Mouse (Mus musculus): ENCODE results near the gene Wfikkn2. TPM values are rescaled to one million over a fixed set of nuclear protein-coding genes. Genes with fewer than 3 reads are reported as not detected.

The Wfikkn2 gene
- polyA plus RNA-seq, 1 experiment from 2014 or later: 6.5 TPM

DNA sequence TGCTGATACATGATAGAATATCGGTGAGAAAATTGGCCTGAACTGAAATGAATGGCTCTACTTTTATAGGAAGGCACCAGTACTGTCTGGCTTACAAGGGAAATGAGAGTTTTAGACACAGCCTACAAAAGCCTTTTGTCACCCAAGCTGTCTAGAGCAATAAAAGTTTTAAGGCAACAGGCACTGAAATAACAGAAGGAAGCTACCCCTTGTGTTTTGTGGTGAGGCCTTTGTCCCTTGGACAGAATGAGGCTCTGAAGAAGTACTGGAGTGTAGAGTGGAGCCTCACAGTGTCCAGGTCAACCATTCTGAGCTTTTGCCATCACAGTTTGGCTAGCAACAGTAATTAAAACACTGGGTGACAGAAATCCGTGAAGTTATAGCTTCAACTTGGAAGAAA is 29.6 kb downstream of the Wfikkn2 start:
- no peak overlapping the region for H3K27ac ChIP-seq (replicated peaks)

GRCm38 (mm10) chr11:94215581-94215980 is 30.2 kb downstream of the Wfikkn2 start:
- H3K27ac ChIP-seq (replicated peaks): no peak overlapping the region
- no peak overlapping the region for H3K4me3 ChIP-seq (replicated peaks)
- H3K4me2 ChIP-seq (replicated peaks): no peak overlapping the region
- no peak overlapping the region for H3K9ac ChIP-seq
- H3K9me3 ChIP-seq (replicated peaks): no peaks in the 10 kb centered on the region
- H3K36me3 ChIP-seq: peaks cover 10% of the 10 kb centered on the region
- WGBS: 85% methylated on average over 3 of the region's 3 CpGs
- ATAC-seq (ENCODE audit: insufficient number of reproducible peaks, low FRiP score, low TSS enrichment, low read depth): no peak
- no peaks in the 10 kb centered on the region for H3K27me3 ChIP-seq
- peaks cover 12% of the 10 kb centered on the region for H3K4me1 ChIP-seq

More for the DNA sequence above, 29.6 kb downstream of the Wfikkn2 start:
- WGBS: 53% methylated on average over 2 of the region's 2 CpGs
- H3K4me2 ChIP-seq (replicated peaks): no peak overlapping the region
- ATAC-seq (ENCODE audit: insufficient number of reproducible peaks, low FRiP score, low TSS enrichment, low read depth): no peak
- no peak overlapping the region for H3K4me3 ChIP-seq (replicated peaks)
- H3K4me1 ChIP-seq: peaks cover 12% of the 10 kb centered on the region
- peaks cover 10% of the 10 kb centered on the region for H3K36me3 ChIP-seq
- H3K9me3 ChIP-seq (replicated peaks): no peaks in the 10 kb centered on the region
- no peak overlapping the region for H3K9ac ChIP-seq
- H3K27me3 ChIP-seq: no peaks in the 10 kb centered on the region

DNA sequence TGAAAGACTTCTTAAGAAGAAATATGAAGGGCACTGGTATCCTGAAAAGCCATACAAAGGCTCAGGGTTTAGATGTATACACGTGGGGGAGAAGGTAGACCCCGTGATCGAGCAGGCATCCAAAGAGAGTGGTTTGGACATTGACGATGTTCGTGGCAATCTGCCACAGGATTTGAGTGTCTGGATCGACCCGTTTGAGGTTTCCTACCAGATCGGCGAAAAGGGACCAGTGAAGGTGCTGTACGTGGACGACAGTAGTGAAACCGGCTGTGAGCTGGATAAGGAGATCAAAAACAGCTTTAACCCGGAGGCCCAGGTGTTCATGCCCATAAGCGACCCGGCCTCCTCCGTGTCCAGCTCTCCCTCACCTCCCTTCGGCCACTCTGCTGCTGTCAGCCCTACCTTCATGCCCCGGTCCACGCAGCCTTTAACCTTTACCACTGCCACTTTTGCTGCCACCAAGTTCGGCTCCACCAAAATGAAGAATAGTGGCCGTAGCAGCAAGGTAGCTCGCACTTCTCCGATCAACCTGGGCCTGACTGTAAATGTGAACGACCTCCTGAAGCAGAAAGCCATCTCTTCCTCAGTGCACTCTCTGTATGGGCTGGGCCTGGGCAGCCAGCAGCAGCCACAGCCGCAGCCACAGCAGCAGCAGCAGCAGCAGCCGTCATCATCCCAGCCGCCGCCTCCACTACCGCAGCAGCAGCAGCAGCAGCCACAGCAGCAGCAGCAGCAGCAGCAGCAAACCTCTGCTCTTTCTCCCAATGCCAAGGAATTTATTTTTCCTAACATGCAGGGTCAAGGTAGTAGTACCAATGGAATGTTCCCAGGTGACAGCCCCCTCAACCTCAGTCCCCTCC is 31.8 kb downstream of the Wfikkn2 start:
- Histone ChIP-seq H3K9me3 (replicated peaks) (no peaks in the 10 kb centered on the region), H3K27me3 (no peaks in the 10 kb centered on the region), H3K9ac (no peak overlapping the region), H3K36me3 (peaks cover 10% of the 10 kb centered on the region), H3K4me1 (peaks cover 12% of the 10 kb centered on the region), H3K4me3 (replicated peaks) (0 out of 2 replicates have a peak overlapping the region, but pooled peaks have one; percentile 97), H3K4me2 (replicated peaks) (0 out of 2 replicates have a peak overlapping the region, but pooled peaks have one; percentile 53), H3K27ac (replicated peaks) (no peak overlapping the region)
- ATAC-seq (ENCODE audit: insufficient number of reproducible peaks, low FRiP score, low TSS enrichment, low read depth): no peak
- WGBS: 84% methylated on average over 29 of the region's 29 CpGs

- Histone ChIP-seq H3K9ac (no peak overlapping the region), H3K4me1 (peaks cover 12% of the 10 kb centered on the region), H3K4me2 (replicated peaks) (peak overlapping the region; percentile 53), H3K27me3 (no peaks in the 10 kb centered on the region), H3K4me3 (replicated peaks) (peak overlapping the region; percentile 97), H3K9me3 (replicated peaks) (no peaks in the 10 kb centered on the region), H3K36me3 (peaks cover 10% of the 10 kb centered on the region), H3K27ac (replicated peaks) (no peak overlapping the region)
- 64% methylated on average over 4 of the region's 4 CpGs for WGBS
- ATAC-seq (ENCODE audit: insufficient number of reproducible peaks, low FRiP score, low TSS enrichment, low read depth): no peak
Observed at GRCm38 (mm10) chr11:94212997-94213396, 32.8 kb downstream of the Wfikkn2 start.

- Histone ChIP-seq H3K4me2 (replicated peaks) (peak overlapping the region; percentile 53), H3K9ac (peak overlapping the region; percentile 50), H3K36me3 (peaks cover 10% of the 10 kb centered on the region), H3K27ac (replicated peaks) (peak overlapping the region; percentile 97), H3K27me3 (no peaks in the 10 kb centered on the region), H3K4me1 (peaks cover 12% of the 10 kb centered on the region), H3K4me3 (replicated peaks) (peak overlapping the region; percentile 97), H3K9me3 (replicated peaks) (no peaks in the 10 kb centered on the region)
- whole genome bisulfite sequencing: 3% methylated on average over 7 of the region's 7 CpGs
- no peak for ATAC-seq (ENCODE audit: insufficient number of reproducible peaks, low FRiP score, low TSS enrichment, low read depth)
Observed at GRCm38 (mm10) chr11:94212489-94212836, 33.3 kb downstream of the Wfikkn2 start.

- Histone ChIP-seq H3K4me2 (replicated peaks) (peak overlapping the region; percentile 53), H3K9me3 (replicated peaks) (no peaks in the 10 kb centered on the region), H3K27ac (replicated peaks) (peak overlapping the region; percentile 97), H3K27me3 (no peaks in the 10 kb centered on the region), H3K36me3 (peaks cover 10% of the 10 kb centered on the region), H3K9ac (peak overlapping the region; percentile 86), H3K4me3 (replicated peaks) (peak overlapping the region; percentile 97), H3K4me1 (peaks cover 12% of the 10 kb centered on the region)
- ATAC-seq (ENCODE audit: insufficient number of reproducible peaks, low FRiP score, low TSS enrichment, low read depth): peak; percentile 35
- 0% methylated on average over 34 of the region's 61 CpGs for WGBS
Observed at GRCm38 (mm10) chr11:94211651-94212488, 33.9 kb downstream of the Wfikkn2 start.

- peak within 1 kb of the TSS; percentile 98 for H3K27ac ChIP-seq (replicated peaks)
- peak within 1 kb of the TSS; percentile 86 for H3K9ac ChIP-seq
- under 1% methylated on average over 36 of the region's 55 CpGs for WGBS
- no peaks in the 10 kb centered on the region for H3K9me3 ChIP-seq (replicated peaks)
- no peaks in the 10 kb centered on the region for H3K27me3 ChIP-seq
- peak within 1 kb of the TSS; percentile 99 for H3K4me2 ChIP-seq (replicated peaks)
- peaks cover 12% of the 10 kb centered on the region for H3K4me1 ChIP-seq
- H3K4me3 ChIP-seq (replicated peaks): peak within 1 kb of the TSS; percentile 97
- ATAC-seq (ENCODE audit: insufficient number of reproducible peaks, low FRiP score, low TSS enrichment, low read depth): peak; percentile 98
- peaks cover 10% of the 10 kb centered on the region for H3K36me3 ChIP-seq
Observed at GRCm38 (mm10) chr11:94211124-94211603, 34.6 kb downstream of the Wfikkn2 start, which contains the start of gene Tob1. TSS of gene Tob1 (plus strand) at chr11:94211454.

- Histone ChIP-seq H3K36me3 (peaks cover 7% of the 10 kb centered on the region), H3K4me3 (replicated peaks) (peak overlapping the region; percentile 97), H3K9me3 (replicated peaks) (no peaks in the 10 kb centered on the region), H3K27ac (replicated peaks) (peak overlapping the region; percentile 98), H3K4me2 (replicated peaks) (peak overlapping the region; percentile 99), H3K27me3 (no peaks in the 10 kb centered on the region), H3K9ac (peak overlapping the region; percentile 47), H3K4me1 (peaks cover 12% of the 10 kb centered on the region)
- peak; percentile 77 for ATAC-seq (ENCODE audit: insufficient number of reproducible peaks, low FRiP score, low TSS enrichment, low read depth)
- under 1% methylated on average over 42 of the region's 56 CpGs for WGBS
Observed at GRCm38 (mm10) chr11:94210191-94211086, 35.4 kb downstream of the Wfikkn2 start.

DNA sequence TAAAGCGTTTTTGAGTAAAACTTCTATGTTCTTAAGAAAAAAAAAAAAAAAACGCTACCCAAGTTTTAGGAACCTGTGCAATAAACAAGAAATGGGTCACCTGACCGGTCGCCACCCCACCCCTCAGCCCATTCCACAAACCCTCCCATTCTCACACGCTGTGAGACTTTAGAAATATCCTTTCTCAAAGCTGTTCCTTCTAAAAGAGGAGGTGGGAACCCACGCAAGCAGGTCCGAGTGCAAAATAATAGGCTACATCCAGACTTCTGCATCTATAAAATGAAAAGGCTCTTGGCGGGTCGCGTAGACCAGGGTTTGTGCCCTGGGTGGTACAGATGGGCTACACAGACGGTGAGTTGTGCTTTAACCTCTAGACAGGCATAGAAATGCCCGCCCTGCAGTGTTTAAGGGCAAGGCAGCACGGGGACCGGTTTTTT is 36.1 kb downstream of the Wfikkn2 start:
- WGBS: 2% methylated on average over 14 of the region's 14 CpGs
- peak overlapping the region; percentile 95 for H3K27ac ChIP-seq (replicated peaks)
- peaks cover 7% of the 10 kb centered on the region for H3K36me3 ChIP-seq
- ATAC-seq (ENCODE audit: insufficient number of reproducible peaks, low FRiP score, low TSS enrichment, low read depth): no peak
- H3K4me1 ChIP-seq: peaks cover 12% of the 10 kb centered on the region
- peak overlapping the region; percentile 97 for H3K4me3 ChIP-seq (replicated peaks)
- no peaks in the 10 kb centered on the region for H3K9me3 ChIP-seq (replicated peaks)
- peak overlapping the region; percentile 99 for H3K4me2 ChIP-seq (replicated peaks)
- peak overlapping the region; percentile 35 for H3K9ac ChIP-seq
- no peaks in the 10 kb centered on the region for H3K27me3 ChIP-seq

- Histone ChIP-seq H3K36me3 (peaks cover 1% of the 10 kb centered on the region), H3K9ac (no peak overlapping the region), H3K27ac (replicated peaks) (no peak overlapping the region), H3K4me3 (replicated peaks) (no peak overlapping the region), H3K4me2 (replicated peaks) (peak overlapping the region; percentile 99; the same call in 1 of the 2 replicates), H3K4me1 (peaks cover 8% of the 10 kb centered on the region), H3K9me3 (replicated peaks) (no peaks in the 10 kb centered on the region), H3K27me3 (no peaks in the 10 kb centered on the region)
- 42% methylated on average over 8 of the region's 8 CpGs for WGBS
- no peak for ATAC-seq (ENCODE audit: insufficient number of reproducible peaks, low FRiP score, low TSS enrichment, low read depth)
Observed at GRCm38 (mm10) chr11:94208811-94209675, 36.8 kb downstream of the Wfikkn2 start.

Data from embryonic facial prominence, embryonic 15.5 days (tissue).